Mouse (Mus musculus) kidney, postnatal 10 days (tissue): ENCODE results near the gene Rnf133.

Experiments
- DNase-seq: peaks from one replicate; pipeline ENCODE4 v3.0.0; 2021; ENCODE audit warnings: mixed read lengths

Gene Rnf133

GRCm38 (mm10) chr6:23650205-23650604 lies at the start of gene Rnf133:
Rnf133 (minus strand) TSS chr6:23650305.
- DNase-seq: no peak

- DNase-seq: no peak
Measured at GRCm38 (mm10) chr6:23678172-23678571, 28.1 kb upstream of the Rnf133 start.

- no peak for DNase-seq
Measured at GRCm38 (mm10) chr6:23655036-23655435, 4.9 kb upstream of the Rnf133 start, which contains the start of gene Rnf148. Rnf148 (minus strand) TSS chr6:23655136.

- peak; percentile 19 for DNase-seq
Measured at GRCm38 (mm10) chr6:23648732-23649131, 1.4 kb downstream of the Rnf133 start.

- DNase-seq: peak; percentile 83
Measured at GRCm38 (mm10) chr6:23647627-23648247, 2.4 kb downstream of the Rnf133 start.

- peak; percentile 16 for DNase-seq
Measured at GRCm38 (mm10) chr6:23637081-23637480, 13.0 kb downstream of the Rnf133 start.

GRCm38 (mm10) chr6:23635208-23635607 lies 14.9 kb downstream of the Rnf133 start:
- DNase-seq: no peak

- no peak for DNase-seq
Measured at GRCm38 (mm10) chr6:23634016-23634415, 16.1 kb downstream of the Rnf133 start.

GRCm38 (mm10) chr6:23630465-23630864 lies 19.6 kb downstream of the Rnf133 start:
- DNase-seq: no peak
